Mouse (Mus musculus) gastrocnemius, postnatal 36 days (tissue): ENCODE data around the gene Morn3. TPM values are rescaled to one million over a fixed set of nuclear protein-coding genes. Genes with fewer than 3 reads are reported as not detected.
"Not testable (repeated sequence)": the region's sequence is repeated elsewhere in the genome, so short reads cannot be mapped to it uniquely, and the experiment has no call there.

Experiments
- DNase-seq, 2 experiments: peaks; one replicate each; pipeline ENCODE4 v3.0.0; 2022
- intact Hi-C: fragments of 180-260 bp; cut with DNase I; formaldehyde crosslinking; loops from one replicate; pipeline ENCODE4 v1.15.1; 2025
- total RNA-seq, 2 experiments: library from RNA; stranded (reverse); gene quantifications; 2 replicates each; pipeline ENCODE4 v1.2.3; 2021

The Morn3 gene
- total RNA-seq, 2 experiments from 2014 or later = not detected

GRCm38 (mm10) chr5:123061402-123061749 is 14.6 kb upstream of the Morn3 start:
- intact Hi-C loops, DNase-seq: not testable (repeated sequence)

DNA sequence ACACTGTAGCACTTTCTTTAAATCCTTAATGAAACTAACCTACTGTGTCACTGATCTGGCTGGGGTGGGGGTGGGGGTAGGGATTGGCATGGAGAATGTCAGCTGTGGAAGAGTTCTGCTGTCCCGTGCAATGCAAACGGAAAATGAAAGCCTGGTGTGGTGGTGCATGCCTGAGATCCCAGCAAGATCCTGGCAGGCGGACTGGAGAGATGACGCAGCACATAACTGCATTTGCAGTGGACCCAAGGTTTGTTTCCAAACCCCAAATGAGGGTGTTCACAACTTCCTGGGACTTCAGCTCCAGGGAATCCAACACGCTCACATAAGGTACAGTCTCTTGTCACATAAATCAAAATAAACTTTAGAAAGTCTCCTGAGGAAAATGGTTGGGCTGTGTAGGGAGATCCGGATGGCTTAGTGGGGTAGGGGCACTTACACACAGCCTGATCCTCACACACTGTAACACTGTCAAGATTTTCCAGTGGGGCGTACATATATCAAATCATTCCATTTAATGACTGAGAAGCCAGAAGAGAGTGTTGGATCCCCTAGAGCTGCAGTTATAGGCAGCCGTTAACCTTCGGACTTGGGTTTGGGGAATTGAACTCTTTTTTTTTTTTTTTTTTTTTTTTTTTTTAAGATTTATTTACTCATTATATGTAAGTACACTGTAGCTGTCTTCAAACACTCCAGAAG is 14.0 kb upstream of the Morn3 start:
- DNase-seq = peak in 1 of 2 experiments; percentile 30
- intact Hi-C loops = no loop called here

DNA sequence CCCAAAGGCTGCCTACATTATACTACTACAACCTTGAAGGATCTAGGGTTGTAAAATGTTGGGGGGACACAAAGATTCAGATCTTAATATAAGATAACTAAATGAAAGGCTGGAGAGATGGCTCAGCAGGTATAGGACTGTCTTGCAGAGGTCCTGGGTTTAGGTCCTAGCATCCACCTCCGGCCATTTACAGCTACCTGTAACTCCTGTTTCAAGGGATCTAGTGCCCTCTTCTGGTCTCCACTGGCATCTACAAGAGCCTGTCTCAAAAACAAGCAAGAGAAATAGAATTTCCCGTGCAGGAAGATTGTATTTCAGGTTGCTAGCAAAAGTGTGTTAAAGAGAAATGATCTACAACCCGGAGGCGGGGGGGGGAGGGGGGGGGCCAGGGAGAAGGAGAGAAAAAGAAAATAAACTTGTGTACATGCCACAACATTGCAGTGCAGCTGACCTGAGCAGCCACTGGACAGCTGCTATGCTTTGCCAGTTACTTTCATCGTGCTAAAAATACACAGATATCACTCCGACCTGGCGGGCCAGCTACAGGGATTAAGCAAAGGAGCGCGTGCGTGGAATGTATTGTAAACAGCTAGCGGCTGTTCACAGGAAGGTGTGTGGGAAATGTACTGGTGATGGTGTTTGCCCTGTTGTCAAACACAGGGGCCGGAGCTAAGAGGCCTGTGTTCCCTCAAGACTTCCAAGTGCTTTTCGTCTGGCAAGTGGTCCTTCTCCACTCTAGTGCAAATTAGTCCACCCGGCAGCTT is 13.1 kb upstream of the Morn3 start:
- intact Hi-C loops = no loop called here
- DNase-seq = no peak

DNA sequence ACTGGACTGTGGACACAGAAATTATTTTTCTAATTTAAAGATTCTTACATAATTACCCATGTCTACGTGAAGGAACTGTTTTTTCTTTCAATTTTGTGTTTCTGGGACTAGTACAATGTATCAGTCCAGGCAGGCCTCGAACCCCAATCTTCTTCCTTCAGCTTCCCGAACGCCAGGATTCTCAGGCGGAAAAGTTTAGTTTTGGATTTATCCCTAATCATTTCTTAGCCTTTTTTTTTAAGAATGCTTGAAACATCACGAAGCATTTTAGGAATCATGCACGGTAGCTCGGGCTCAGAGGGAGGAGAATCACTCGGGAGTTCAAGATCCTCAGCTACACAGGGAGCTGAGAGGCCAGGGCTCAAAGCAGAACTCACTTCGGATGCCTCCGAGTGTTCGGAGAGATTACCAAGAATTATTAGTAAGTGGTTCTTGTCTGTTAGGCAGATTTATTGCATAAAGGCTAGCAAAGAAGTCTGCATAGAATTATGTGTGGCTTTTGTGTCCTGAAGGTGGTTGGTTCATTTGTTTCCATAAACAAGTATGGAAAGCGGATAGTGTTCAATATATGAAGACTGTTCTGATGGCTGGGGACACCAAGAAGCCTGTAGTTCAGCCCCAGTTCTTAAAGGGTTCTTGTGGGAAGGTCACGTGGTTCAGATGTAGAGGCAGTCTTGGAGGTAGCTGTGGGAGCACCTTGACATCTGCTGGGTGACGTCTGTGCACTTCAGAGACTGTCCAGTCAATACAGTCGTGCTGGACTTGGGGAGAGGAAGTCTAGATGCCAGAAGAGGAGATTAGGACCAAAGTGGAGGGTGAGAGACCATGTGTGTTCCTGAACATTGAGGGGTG is 11.7 kb upstream of the Morn3 start:
- intact Hi-C loops = no loop called here
- no peak for DNase-seq

GRCm38 (mm10) chr5:123057366-123058250 is 10.8 kb upstream of the Morn3 start:
- peak; percentile 96 to 99 for DNase-seq
- intact Hi-C loops = no loop called here

GRCm38 (mm10) chr5:123051736-123052135 is 4.9 kb upstream of the Morn3 start:
- intact Hi-C loops = no loop called here
- no peak for DNase-seq

GRCm38 (mm10) chr5:123050918-123051317 is 4.1 kb upstream of the Morn3 start:
- DNase-seq = peak in 1 of 2 experiments; percentile 69

GRCm38 (mm10) chr5:123049271-123049670 is 2.5 kb upstream of the Morn3 start:
- DNase-seq = no peak
- intact Hi-C loops = loop anchor here (5.0 kb wide), 1 partner anchor 122 kb away; no protein-coding TSS in a partner anchor

More at GRCm38 (mm10) chr5:123050918-123051317, 4.1 kb upstream of the Morn3 start:
- intact Hi-C loops = no loop called here

DNA sequence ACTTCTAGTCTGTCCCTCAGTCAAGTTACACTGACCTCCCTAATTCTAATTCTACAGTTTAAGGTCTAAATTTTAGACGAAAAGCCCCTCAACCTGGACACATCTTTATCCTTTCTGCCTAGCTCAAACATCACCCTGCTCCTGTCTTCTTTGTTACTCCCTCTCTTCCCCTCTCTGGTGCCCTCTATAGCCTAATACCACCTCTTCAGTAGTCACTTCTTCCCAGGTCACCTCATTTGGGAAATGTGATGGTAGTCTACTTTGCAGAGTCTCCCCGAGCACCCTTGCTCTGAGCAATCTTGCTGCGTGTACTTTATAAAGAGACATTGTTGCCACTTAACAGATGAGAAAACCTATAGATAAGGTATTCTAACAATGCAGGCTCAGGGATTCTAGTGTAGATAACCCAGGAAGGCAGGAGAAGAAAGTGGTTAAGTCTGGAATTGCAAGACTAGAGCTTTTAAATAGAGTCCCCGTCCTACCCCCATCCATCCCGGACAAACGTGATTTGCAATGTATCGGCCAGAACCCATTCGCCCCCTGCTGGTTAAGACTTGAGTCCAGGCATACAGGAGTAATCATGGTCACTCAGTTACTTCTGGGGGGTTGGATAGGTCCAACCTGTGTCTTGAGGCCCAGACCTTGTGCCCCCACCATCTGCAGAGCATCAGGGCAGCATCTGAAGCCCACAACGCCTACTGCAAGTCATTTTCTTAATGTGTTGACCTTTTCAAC is 1.1 kb downstream of the Morn3 start:
- intact Hi-C loops = loop anchor here (1.0 to 5.0 kb wide), 3 partner anchors 32 to 118 kb away; no protein-coding TSS in a partner anchor
- peak in 1 of 2 experiments; percentile 63 for DNase-seq

DNA sequence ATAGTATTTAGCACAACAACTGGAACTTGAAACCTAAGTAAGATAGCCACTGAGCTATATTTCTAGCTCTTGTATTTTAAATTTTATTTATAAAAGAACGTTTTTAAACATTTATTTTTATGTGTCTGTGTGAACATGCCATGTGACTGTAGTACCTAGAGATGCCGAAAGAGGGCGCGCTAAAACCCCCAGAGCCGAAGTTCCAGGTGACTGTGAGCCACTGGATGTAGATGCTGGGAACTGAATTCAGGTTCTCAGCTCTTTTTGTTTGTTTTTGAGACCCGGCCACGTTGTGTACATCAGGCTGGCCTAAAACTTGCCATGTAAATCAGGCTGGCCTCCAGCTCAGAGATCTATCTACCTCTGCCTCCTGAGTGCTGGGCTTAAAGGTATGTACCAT is 3.0 kb downstream of the Morn3 start:
- DNase-seq = no peak
- intact Hi-C loops = no loop called here

DNA sequence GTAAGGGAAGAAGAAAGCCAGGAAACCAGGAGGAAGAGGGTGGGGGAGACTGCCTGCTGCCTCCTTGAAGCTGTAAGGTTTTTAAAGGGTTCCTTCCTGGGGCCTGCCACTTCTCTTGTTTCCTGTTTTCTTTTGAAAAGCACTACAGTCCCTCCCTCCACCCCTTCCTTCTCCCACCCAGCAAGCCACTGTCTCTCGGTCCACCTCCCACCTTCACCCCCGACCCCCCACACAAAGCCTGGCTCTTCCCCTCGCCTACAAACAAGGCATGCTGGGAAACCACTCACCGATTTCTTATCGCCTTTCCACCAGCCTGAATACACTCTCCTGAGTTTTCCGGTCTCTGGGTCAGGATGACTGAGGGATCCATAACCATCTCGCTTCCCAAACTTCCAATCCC is 6.0 kb downstream of the Morn3 start:
- DNase-seq = no peak
- intact Hi-C loops = no loop called here

- DNase-seq = peak; percentile 76 to 80
- intact Hi-C loops = no loop called here
These were observed 7.6 kb downstream of the Morn3 start for GRCm38 (mm10) chr5:123039120-123039752.

GRCm38 (mm10) chr5:123038115-123038514 is 8.7 kb downstream of the Morn3 start:
- no peak for DNase-seq

GRCm38 (mm10) chr5:123035564-123035963 is 11.3 kb downstream of the Morn3 start:
- DNase-seq = no peak
- intact Hi-C loops = no loop called here

More at GRCm38 (mm10) chr5:123038115-123038514, 8.7 kb downstream of the Morn3 start:
- intact Hi-C loops = no loop called here

GRCm38 (mm10) chr5:123035089-123035488 is 11.7 kb downstream of the Morn3 start:
- intact Hi-C loops = no loop called here
- DNase-seq = no peak

- no peak for DNase-seq
- intact Hi-C loops = no loop called here
These were observed 13.1 kb downstream of the Morn3 start for GRCm38 (mm10) chr5:123033646-123034160.

- DNase-seq = no peak
- intact Hi-C loops = no loop called here
These were observed 15.5 kb downstream of the Morn3 start for GRCm38 (mm10) chr5:123031312-123031711.

GRCm38 (mm10) chr5:123029729-123030128 is 17.1 kb downstream of the Morn3 start:
- DNase-seq = no peak
- intact Hi-C loops = no loop called here
